Mouse (Mus musculus): Measurements from ENCODE around the gene Zbtb44.

Zbtb44 gene

GRCm38 (mm10) chr9:31070706-31071105 is 40.3 kb downstream of the Zbtb44 start:
- DNase-seq (ENCODE audit: low spot score) = no peak

DNA sequence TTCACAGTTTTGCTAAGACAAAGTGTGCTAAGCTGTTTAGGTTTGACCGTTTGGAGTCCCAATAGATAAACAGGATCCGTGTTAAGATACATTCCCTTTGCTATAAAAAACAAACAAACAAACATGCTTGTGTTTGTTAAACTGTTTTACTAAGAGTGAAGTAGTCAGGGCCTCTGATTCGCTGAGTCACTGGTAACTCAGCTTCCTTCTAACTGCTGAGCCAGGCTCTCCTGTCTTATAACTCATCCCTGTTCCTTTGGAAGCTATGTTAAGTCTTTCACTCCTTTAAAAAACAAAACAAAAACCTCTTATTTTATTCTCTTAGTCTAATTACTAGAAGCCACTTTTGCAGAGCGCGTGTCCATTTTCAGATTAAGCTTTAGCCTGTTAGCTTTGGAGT is 41.8 kb downstream of the Zbtb44 start:
- no peak for DNase-seq (ENCODE audit: low spot score)

GRCm38 (mm10) chr9:31073797-31074196 is 43.4 kb downstream of the Zbtb44 start:
- no peak for DNase-seq (ENCODE audit: low spot score)

DNA sequence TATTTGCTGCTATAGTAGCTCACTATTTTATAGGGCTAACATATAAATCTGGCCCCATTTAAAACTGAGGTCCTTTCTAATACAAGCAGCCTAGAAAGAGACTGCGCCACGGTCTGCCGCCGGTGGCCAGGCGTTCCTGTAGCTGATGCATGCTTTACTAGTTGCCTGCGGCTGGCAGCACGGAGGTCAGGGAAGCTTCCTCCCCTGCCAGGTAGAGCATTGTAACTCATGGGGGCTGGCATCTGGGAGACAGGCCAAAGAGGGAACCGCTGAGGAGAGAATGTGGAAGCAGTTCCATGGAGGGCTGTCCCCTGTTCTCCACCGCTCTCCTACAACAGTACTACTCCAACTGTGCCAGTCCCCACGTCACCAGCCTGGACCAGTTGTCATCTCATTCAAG is 44.4 kb downstream of the Zbtb44 start:
- no peak for DNase-seq (ENCODE audit: low spot score)

DNA sequence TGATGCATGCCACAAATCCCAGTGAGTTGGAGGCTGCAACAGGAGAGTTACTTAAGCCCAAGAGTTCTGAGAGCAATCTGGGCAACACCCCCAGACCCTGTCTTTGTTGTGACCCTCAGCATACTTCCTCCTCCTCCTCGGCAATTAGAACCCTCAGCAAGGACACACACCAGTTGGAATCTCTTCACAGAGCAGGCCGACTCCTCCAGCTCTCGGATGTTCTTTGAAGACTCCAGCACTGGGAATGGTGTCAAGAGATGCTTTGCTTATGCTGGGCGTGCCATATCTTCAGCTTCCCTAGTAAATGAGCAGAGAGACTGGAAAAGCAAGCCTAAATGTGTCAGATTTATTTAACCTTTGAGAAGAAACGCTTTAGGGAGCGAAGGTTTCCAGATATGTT is 50.3 kb downstream of the Zbtb44 start:
- no peak for DNase-seq (ENCODE audit: low spot score)

DNA sequence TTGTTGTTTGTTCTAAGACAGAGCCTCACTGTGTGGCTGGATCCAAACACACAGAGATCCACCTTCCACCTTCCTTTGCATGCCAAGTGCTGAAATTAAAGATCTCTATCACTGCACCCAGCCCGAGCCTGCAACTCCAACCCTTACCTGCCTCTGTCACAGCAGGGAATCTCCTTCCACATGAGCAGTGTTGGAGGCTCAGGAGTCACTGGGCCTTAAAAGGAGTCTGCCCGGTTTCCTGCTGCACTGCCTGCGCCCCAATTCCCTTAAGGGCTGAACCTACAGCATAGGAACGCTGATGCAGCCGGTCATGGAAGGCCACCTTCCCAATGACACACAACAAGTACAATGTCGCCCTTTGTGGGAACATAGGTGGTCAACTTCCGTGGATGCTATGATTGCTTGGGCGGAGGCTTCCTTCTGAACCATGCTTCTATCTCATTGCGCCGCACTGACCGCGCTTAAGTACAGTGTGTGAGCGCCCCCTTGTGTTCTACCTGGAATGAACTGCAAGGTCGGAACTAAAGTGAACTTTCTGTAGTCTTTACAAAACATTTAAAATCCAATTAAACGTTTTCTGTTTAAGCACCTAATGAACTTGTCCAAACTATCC is 51.7 kb downstream of the Zbtb44 start:
- DNase-seq (ENCODE audit: low spot score) = peak; percentile 66

GRCm38 (mm10) chr9:31082771-31083170 is 52.3 kb downstream of the Zbtb44 start:
- no peak for DNase-seq (ENCODE audit: low spot score)

DNA sequence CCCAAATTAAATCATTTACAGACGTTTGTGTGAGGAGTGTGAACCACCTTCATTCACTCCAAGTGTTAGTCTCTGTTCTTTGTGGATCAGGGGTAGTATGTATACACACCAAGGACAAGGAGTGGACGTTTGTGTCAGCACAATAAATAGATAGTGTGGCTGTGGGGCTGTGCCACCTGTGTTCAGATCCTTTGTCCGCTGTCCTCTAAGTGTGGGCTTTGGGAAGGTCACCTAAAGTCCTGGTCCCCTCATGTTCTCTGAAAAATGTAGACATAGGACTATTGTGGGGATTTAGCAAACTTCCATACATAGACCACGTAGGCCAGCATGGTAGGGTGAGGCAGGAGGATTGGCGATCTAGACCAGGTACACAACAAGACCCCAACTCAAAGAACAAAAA is 55.1 kb downstream of the Zbtb44 start:
- DNase-seq (ENCODE audit: low spot score) = no peak

DNA sequence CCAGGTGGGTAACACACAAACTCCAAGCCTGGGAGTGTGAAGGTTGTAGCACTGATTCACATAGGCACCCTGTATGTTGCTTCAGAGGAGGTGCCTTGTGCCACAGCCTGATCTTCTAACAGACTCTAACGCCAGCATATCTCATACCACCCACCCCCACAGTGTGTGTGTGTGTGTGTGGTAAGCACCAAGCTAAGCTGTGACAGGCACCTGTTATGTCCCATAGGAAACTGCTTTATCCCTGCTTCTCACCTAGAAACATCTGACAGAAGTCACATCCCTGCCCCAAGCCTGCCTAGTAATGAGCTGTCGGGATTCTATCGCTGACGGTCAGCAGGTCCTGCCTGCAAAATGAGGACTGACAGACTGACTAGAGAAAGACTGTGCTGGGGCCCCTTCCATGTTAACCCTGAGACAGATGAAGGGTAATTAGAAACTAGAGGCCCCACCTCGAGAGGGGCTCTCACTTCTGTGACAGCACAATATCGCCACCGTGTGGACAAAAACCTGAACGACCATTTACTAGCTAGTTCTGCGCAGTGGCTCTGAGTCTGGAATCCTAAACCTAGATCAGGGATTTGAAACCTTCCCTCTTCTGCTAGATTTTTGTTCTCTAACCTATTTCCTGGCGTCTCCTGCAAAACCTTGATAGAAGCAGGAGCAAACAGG is 55.8 kb downstream of the Zbtb44 start:
- peak; percentile 48 for DNase-seq (ENCODE audit: low spot score)

GRCm38 (mm10) chr9:31086754-31087145 is 56.3 kb downstream of the Zbtb44 start:
- no peak for DNase-seq (ENCODE audit: low spot score)

GRCm38 (mm10) chr9:31087466-31087865 is 57.0 kb downstream of the Zbtb44 start:
- DNase-seq (ENCODE audit: low spot score) = no peak

GRCm38 (mm10) chr9:31088116-31088515 is 57.7 kb downstream of the Zbtb44 start:
- no peak for DNase-seq (ENCODE audit: low spot score)

DNA sequence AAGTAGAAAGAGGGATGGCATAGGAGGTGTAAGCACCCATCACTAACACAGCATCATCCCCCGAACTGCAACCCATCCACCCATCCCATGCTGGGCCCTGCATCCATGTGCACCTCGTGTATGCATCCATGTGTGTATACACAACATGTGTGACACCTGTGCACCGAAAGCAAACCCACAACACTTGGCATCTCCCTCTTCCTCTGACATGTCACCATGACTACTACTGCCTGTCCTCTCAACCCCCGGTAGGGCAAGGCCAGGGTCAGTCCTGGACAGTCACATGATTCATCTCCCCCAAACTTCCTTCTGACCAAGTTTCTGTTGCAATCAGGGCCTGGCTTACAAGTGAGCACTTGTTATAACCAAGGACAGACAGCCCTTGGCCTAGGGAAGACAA is 58.4 kb downstream of the Zbtb44 start:
- DNase-seq (ENCODE audit: low spot score) = no peak

DNA sequence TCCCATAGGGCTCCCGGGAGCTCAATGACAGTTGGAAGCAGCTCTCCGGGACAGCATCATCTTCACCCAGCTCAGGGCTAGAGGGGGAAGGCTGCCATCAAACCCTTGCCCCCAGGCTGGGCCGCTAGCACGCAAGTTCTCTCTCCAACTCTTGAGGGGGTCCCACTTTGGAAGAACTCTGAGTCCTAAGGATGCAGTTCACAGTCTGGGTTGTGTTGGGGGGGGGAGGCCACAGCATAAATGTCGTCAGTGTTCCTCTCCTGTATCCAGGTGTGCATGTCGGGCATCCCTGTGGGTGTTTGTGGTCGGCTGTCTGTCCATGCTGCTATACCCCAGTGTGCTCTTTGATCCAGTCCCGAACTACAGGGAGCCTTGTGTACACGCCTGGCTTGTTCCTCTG is 59.1 kb downstream of the Zbtb44 start:
- no peak for DNase-seq (ENCODE audit: low spot score)

- no peak for DNase-seq (ENCODE audit: low spot score)
Observed at GRCm38 (mm10) chr9:31090081-31091023, 59.9 kb downstream of the Zbtb44 start.

DNA sequence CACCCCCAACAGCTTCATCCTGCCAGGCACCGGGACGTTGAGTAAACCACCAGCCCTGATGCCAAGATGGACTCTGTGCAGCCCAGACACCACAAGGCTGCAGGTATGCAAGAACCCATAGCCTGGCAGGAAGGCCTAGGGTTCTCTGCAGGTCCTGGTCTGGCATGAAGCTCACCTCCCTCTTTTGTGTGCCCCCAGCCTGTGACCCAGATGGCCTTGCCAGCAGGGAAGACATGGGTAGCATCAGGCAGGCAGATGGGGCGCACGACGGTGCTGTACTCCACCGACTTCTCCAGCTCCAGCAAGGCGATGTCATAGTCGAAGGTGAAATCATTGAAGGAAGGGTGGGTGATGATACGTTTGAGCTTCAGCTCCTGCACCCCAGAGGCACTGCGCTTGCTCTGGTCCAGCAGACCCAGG is 60.7 kb downstream of the Zbtb44 start:
- DNase-seq (ENCODE audit: low spot score) = no peak

DNA sequence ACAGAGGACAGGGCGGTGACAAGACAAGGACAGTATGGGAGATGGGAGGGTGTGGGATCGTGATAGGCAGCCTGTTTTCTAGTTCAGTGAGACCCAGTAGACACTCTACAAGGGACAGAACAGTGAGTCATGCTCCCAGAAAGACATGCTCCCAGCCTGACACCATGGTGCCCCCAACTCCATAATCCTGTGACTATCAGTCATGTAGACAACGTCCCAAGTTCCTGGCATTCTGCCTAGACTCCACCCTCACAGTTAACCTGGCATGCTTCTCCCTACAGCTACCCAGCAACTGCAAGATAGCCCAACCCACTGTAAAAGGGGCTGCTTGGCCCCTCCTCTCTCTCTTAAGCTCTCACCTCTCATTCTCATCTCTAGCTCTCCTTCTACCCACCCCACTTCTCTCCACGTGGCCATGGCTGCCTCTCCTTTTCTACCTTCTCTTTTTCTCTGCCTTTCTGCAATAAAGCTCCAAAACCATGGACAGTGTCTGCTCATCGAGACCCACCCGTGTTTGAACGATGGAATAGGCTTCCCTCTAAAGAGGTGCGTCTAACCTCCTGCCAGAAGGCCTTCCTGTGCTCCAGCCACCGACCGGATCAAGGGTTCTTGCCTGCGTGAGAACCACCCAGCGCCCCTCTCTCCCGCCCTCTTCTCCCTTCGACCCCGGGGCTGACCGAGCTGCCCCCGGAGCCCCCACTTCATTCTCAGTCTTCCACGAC is 61.8 kb downstream of the Zbtb44 start:
- DNase-seq (ENCODE audit: low spot score) = no peak

DNA sequence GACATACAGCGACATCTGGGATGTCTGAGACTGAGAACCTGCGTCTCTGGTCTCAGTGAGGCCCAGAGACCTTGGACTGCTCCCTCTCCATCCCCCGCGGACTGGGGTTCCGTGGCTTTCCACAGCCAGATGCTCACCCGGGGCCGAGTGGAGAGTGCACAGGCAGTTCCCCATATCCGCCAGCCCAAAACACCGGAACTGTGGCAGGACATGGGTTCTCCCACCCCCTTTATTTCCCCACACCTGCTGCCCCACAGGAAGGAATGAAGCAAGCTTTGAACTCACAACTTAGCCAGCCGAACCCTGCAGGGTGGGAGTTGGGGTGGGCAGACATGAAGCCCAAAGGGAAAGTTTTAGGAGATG is 62.4 kb downstream of the Zbtb44 start:
- no peak for DNase-seq (ENCODE audit: low spot score)

DNA sequence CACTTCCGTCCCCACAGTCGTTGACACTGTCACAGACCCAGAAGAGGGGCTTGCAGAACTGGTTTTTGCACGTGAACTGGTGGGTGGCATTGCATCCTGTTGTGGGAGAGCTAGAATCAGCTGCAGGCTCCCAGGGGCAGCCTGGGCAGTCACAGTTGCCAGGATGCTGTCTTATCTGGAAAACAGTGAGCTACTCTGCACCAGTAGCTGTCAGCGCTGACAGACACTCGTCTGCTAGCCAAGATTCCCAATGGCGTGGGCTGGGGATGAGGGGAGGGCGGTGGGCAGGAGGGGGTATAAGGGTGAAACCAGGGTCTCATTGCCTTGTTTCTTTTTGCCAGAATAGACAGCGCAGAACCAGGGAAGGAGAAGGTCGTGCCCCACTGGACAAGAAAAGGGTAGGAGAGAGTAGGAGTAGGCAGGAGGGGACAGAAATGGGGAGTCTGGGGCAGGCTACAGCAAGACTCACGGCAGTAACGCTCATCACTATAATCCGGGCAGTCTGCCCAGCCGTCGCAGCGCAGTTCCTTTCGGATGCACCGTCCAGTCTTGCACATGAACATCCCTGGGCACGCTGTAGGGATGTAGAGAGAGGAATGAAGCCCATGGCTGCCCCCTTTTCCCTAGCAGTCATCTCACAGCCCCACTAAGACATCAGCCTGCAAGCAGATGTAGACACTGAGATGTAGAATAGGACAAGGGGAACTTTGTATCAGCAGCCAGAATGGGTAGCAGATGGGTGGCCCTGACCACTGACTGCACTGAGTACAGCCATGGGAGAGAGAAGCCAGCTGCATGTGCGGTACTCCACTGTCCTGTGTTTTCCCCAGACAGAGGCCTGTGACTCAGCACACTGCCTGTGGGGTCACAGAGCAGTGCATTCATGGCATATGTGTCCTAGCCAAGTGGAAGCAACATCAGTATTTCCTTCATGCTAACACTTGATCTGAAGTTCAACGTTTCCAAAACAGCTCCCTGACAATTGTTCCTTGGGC is 66.9 kb downstream of the Zbtb44 start:
- DNase-seq (ENCODE audit: low spot score) = no peak

GRCm38 (mm10) chr9:31098118-31098517 is 67.7 kb downstream of the Zbtb44 start:
- no peak for DNase-seq (ENCODE audit: low spot score)

GRCm38 (mm10) chr9:31108464-31108863 is 78.0 kb downstream of the Zbtb44 start:
- DNase-seq (ENCODE audit: low spot score) = no peak

Data from c-Kit-positive CD71-positive TER-119-positive erythroid progenitor cells, embryonic 14.5 days (primary cell).